Mouse (Mus musculus) intestine, embryonic 15.5 days (tissue): ENCODE measurements around the gene Surf4. TPM values are rescaled to one million over a fixed set of nuclear protein-coding genes. Genes with fewer than 3 reads are reported as not detected.

Experiments used
- ATAC-seq: fragments of 200-750 bp; cut with Nextera tagmentation; 2 replicates; pipeline ENCODE4 v1.8.0; 2017; ENCODE audit warnings: moderate TSS enrichment, moderate library complexity
- H3K27ac ChIP-seq: fragments of 300-500 bp; sonication (generic); 2 replicates; pipeline ENCODE4 v1.5.1; 2015; ENCODE audit warnings: mild to moderate bottlenecking, inconsistent platforms
- H3K27me3 ChIP-seq: fragments of 300-500 bp; sonication (generic); replicated peaks from 2 replicates; pipeline ENCODE4 v1.6.1; 2015; ENCODE audit warnings: inconsistent platforms
- H3K36me3 ChIP-seq: fragments of 300-500 bp; sonication (generic); 2 replicates; pipeline ENCODE4 v1.6.1; 2015; ENCODE audit warnings: inconsistent platforms
- H3K4me1 ChIP-seq: fragments of 300-500 bp; sonication (generic); replicated peaks from 2 replicates; pipeline ENCODE4 v1.6.1; 2015; ENCODE audit warnings: inconsistent platforms
- H3K4me2 ChIP-seq: fragments of 300-500 bp; sonication (generic); replicated peaks from 2 replicates; pipeline ENCODE4 v1.6.1; 2015; ENCODE audit warnings: mild to moderate bottlenecking, inconsistent platforms
- H3K4me3 ChIP-seq: fragments of 300-500 bp; sonication (generic); replicated peaks from 2 replicates; pipeline ENCODE4 v1.5.1; 2015; ENCODE audit warnings: inconsistent platforms
- H3K9ac ChIP-seq: fragments of 300-500 bp; sonication (generic); 2 replicates; pipeline ENCODE4 v1.6.1; 2015; ENCODE audit warnings: inconsistent platforms
- H3K9me3 ChIP-seq: fragments of 300-500 bp; sonication (generic); 2 replicates; pipeline ENCODE4 v1.6.1; 2016; ENCODE audit warnings: inconsistent platforms
- WGBS: fragments of 180-500 bp; shearing (Covaris S2); methylation state at CpG from one replicate; pipeline ENCODE4 v1.1.7; 2015; 5-methylcytosine and 5-hydroxymethylcytosine counted together
- polyA plus RNA-seq: library from polyadenylated mRNA; unstranded; fragments of >200 nt; fragmentation: Nextera tagmentation; extraction: Ambion mirVana; gene quantifications from 2 replicates; pipeline ENCODE4 v1.2.1, GENCODE M21; 2015

Gene Surf4
- polyA plus RNA-seq, 1 experiment from 2014 or later = 241 TPM

- Histone ChIP-seq H3K36me3 (peaks cover 67% of the 10 kb centered on the region), H3K4me2 (no peak overlapping the region), H3K27me3 (no peaks in the 10 kb centered on the region), H3K4me1 (peaks cover 18% of the 10 kb centered on the region), H3K4me3 (no peak overlapping the region), H3K9me3 (no peaks in the 10 kb centered on the region), H3K27ac (no peak overlapping the region), H3K9ac (no peak overlapping the region)
- ATAC-seq = no peak
- 83% methylated on average over 6 of the region's 6 CpGs for whole genome bisulfite sequencing
These were observed 13.4 kb downstream of the Surf4 start for GRCm38 (mm10) chr2:26920190-26920855.

- no peak overlapping the region for H3K4me2 ChIP-seq
- no peaks in the 10 kb centered on the region for H3K9me3 ChIP-seq
- WGBS = 87% methylated on average over 3 of the region's 3 CpGs
- no peak for ATAC-seq
- H3K27me3 ChIP-seq = no peaks in the 10 kb centered on the region
- peaks cover 23% of the 10 kb centered on the region for H3K4me1 ChIP-seq
- H3K27ac ChIP-seq = no peak overlapping the region
- H3K9ac ChIP-seq = no peak overlapping the region
- H3K36me3 ChIP-seq = peaks cover 61% of the 10 kb centered on the region
- H3K4me3 ChIP-seq = no peak overlapping the region
These were observed 14.0 kb downstream of the Surf4 start for GRCm38 (mm10) chr2:26919684-26920083.

- H3K9ac ChIP-seq = peak overlapping the region; percentile 64
- H3K4me3 ChIP-seq = peak overlapping the region; percentile 57
- WGBS = 2% methylated on average over 13 of the region's 13 CpGs
- peaks cover 30% of the 10 kb centered on the region for H3K4me1 ChIP-seq
- H3K4me2 ChIP-seq = peak overlapping the region; percentile 89
- peak overlapping the region; percentile 73 for H3K27ac ChIP-seq
- ATAC-seq = no peak
- H3K27me3 ChIP-seq = no peaks in the 10 kb centered on the region
- no peaks in the 10 kb centered on the region for H3K9me3 ChIP-seq
- peaks cover 45% of the 10 kb centered on the region for H3K36me3 ChIP-seq
These were observed 17.0 kb downstream of the Surf4 start for GRCm38 (mm10) chr2:26916738-26917137.

DNA sequence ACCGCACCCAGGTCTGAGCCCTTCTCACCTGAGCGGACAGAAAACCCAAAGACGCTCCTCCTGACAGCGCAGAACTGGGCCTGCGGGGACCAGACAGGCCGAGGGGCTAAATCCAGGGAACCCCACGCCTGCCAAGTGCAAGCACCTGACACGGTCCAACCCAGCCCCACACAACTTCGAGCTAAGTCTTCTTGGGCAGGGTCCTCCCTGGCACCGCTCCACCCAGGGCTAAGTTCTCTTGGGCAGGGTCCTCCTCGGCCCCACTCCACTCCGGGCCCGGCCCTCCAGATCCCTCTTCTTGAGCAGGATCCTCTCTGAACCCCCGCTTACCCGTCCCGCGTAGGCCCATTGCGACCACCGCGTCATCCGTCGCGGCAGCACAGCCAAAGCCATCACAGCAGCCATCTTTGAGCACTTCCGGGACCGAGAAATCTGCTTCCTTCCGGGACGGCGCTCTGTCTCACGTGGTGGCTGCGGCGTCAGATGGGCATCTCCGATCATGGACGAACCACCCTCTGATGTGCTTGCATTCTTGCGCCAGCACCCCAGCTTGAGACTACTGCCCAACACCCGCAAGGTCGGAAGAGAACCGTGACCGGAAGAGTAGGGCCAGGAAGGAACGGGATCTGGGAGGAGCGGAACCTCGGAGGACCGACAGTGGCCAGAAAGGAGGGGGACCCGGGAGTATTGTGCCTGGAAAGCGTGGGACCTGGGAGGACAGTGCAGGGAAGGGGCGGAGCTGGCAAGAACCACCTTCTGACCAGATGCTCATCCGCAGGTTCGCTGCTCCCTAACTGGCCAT lies 17.6 kb downstream of the Surf4 start, which contains the start of the genes Surf2 and Surf1:
Gene Surf2, plus strand, starts transcription at position 441 of the 802 bp plus-strand sequence.
Gene Surf1, minus strand, starts transcription at position 604 of the 802 bp plus-strand sequence.
- peak within 1 kb of the TSS; percentile 57 for H3K4me3 ChIP-seq
- H3K4me2 ChIP-seq = peak within 1 kb of the TSS; percentile 89
- peaks cover 32% of the 10 kb centered on the region for H3K4me1 ChIP-seq
- ATAC-seq = peak; percentile 83
- 1% methylated on average over 47 of the region's 47 CpGs for WGBS
- H3K36me3 ChIP-seq = peaks cover 39% of the 10 kb centered on the region
- peak within 1 kb of the TSS; percentile 64 for H3K9ac ChIP-seq
- H3K9me3 ChIP-seq = no peaks in the 10 kb centered on the region
- no peaks in the 10 kb centered on the region for H3K27me3 ChIP-seq
- peak within 1 kb of the TSS; percentile 73 for H3K27ac ChIP-seq

DNA sequence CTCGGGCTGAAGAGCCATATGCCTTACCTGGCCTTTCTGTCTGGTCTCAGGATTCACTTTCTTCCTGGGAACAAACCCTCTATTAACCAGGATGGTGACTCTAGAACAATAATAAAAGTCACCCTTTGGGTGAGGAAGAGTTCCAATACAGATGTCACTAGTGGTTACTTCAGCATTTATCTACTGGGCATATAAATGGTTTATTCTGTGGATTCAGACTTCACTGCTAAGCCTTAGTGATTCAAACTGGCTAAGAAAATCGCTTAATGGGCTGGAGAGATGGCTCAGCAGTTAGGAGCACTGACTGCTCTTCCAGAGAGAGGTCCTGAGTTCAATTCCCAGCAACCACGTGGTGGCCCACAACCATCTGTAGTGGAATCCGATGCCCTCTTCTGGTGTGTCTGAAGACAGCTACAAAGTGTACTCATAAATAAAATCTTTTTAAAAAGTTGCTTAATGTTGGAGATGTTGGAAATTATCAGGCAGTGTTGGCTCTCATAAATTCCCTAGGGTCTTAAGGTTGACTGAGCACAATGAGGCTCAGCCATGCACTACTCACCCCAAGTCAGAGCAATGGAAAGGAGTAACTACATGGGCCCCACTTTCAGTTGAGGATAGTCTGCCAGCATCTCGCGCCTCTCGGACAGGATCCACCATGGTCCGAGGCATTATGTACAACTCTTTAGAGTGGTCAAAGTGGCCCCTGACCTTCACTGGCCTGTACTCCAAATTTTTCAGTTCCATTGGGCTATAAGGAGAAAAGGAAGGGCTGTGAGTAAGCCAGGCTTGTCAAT lies 19.4 kb downstream of the Surf4 start:
- 64% methylated on average over 8 of the region's 8 CpGs for WGBS
- H3K4me3 ChIP-seq = no peak overlapping the region
- H3K4me1 ChIP-seq = peaks cover 32% of the 10 kb centered on the region
- no peaks in the 10 kb centered on the region for H3K9me3 ChIP-seq
- peak overlapping the region; percentile 89; the same call in 1 of the 2 replicates for H3K4me2 ChIP-seq
- no peak for ATAC-seq
- H3K27ac ChIP-seq = no peak overlapping the region
- no peak overlapping the region for H3K9ac ChIP-seq
- peaks cover 23% of the 10 kb centered on the region for H3K36me3 ChIP-seq
- no peaks in the 10 kb centered on the region for H3K27me3 ChIP-seq

- Histone ChIP-seq H3K4me3 (no peak overlapping the region), H3K9me3 (no peaks in the 10 kb centered on the region), H3K4me1 (peaks cover 39% of the 10 kb centered on the region), H3K9ac (no peak overlapping the region), H3K4me2 (no peak overlapping the region), H3K36me3 (peaks cover 18% of the 10 kb centered on the region), H3K27me3 (no peaks in the 10 kb centered on the region), H3K27ac (no peak overlapping the region)
- ATAC-seq = no peak
- 85% methylated on average over 17 of the region's 17 CpGs for WGBS
These were observed 20.1 kb downstream of the Surf4 start for GRCm38 (mm10) chr2:26913416-26914147.

DNA sequence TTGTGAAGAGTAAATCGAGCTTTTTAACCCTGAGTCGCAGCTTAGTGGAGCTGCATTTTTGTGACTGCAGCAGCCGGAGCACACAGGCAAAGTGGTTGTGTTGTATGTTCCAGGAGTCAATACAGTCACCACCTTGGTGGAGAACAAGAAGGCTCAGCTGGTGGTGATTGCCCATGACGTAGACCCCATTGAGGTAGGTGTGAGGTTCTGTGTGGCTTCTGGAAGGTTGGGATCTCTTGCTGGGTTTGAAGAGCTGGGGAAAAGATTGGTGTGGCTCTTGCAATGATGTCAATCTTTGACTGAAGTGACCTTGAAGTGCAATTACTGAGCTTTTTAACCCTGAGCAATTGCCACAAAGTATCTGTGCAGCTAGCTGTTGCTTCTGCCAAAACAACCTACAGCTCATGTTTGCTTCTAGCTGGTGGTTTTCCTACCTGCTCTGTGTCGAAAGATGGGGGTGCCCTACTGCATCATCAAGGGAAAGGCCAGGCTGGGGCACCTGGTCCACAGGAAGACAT lies 21.4 kb downstream of the Surf4 start:
- peaks cover 35% of the 10 kb centered on the region for H3K4me1 ChIP-seq
- no peak for ATAC-seq
- H3K9me3 ChIP-seq = no peaks in the 10 kb centered on the region
- peak overlapping the region; percentile 81 for H3K9ac ChIP-seq
- peaks cover 18% of the 10 kb centered on the region for H3K36me3 ChIP-seq
- H3K4me3 ChIP-seq = peak overlapping the region; percentile 60
- H3K4me2 ChIP-seq = peak overlapping the region; percentile 84
- no peaks in the 10 kb centered on the region for H3K27me3 ChIP-seq
- WGBS = 58% methylated on average over 5 of the region's 5 CpGs
- H3K27ac ChIP-seq = no peak overlapping the region

DNA sequence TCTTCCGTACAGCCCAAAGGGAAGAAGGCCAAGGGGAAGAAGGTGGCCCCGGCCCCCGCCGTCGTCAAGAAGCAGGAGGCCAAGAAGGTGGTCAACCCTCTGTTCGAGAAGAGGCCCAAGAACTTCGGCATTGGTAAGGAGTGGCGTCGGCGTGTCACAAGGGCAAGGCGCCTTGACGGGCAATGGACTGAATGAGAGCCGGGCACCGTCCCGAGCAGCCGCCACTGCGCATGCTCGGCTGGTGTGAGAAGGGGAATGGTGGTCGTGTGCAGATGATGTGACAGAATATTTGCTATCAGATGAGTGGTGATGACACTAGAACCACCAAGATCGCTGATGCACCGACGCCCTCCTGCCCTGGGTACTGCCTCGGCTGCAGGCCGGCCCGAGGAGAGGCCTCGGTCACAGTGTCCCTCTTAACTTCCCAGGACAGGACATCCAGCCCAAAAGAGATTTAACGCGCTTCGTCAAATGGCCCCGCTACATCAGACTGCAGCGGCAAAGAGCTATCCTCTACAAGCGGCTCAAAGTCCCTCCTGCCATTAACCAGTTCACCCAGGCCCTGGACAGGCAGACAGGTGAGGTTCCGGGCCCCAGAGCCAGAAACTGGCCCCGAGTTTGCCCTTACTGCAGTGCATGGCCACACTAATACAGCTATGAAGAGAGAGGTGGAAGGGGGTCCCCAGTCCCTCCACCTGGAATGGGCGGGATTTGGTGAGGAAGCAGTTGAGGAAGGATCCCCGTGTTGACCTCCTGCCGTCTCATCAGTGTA lies 22.5 kb downstream of the Surf4 start:
- Histone ChIP-seq H3K27ac (peak overlapping the region; percentile 88), H3K9ac (peak overlapping the region; percentile 81), H3K9me3 (no peaks in the 10 kb centered on the region), H3K27me3 (no peaks in the 10 kb centered on the region), H3K4me2 (peak overlapping the region; percentile 84), H3K4me3 (peak overlapping the region; percentile 60), H3K4me1 (peaks cover 31% of the 10 kb centered on the region), H3K36me3 (peaks cover 27% of the 10 kb centered on the region)
- 2% methylated on average over 37 of the region's 37 CpGs for WGBS
- peak; percentile 29 for ATAC-seq

DNA sequence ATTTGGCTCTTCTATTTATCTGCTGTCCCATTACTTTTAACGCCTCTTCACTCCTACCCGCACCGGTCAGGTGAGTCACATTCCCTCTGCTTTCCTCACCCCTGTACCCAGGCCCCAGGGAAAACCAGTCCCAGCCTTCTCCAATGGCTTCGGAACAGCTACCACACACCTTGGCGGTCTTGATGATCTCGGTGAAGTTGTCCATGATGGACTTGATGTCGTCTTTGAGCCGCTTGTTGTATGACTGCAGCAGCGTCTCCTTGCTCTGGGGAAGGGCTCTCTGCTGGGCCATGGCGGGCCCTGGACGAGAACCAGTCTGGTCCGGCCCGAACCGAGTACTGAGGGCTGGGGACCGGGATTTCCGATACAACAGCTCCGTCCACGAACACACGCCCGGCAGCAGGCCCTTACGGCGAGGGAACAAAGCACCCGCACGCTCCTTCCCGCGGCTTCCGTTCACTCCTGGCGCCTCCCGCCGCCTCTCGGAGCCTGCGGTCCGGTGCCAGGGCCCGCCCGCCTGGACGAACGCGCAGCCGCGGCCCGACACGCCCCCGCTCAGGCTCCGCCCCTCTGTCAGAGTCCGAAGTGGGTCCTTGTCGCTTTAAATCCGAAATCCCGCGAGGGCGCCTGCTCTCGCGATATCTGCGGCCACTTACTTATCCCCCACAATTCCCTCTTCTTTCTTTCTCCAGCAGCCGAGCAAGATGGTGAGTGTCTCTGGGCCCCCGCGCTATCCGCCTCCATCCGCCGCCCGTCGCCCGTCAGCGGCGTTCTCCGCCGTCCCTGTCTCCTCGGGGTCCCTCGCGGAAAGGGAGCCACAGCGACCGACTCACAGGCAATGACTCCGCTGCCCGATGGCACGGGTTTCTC lies 23.4 kb downstream of the Surf4 start, which contains the start of the genes Med22 and Rpl7a:
Gene Med22, minus strand, starts transcription at position 554 of the 870 bp plus-strand sequence.
Gene Rpl7a, plus strand, starts transcription at position 641 of the 870 bp plus-strand sequence.
- H3K4me1 ChIP-seq = peaks cover 27% of the 10 kb centered on the region
- ATAC-seq = peak; percentile 96
- peak within 1 kb of the TSS; percentile 81 for H3K9ac ChIP-seq
- peak within 1 kb of the TSS; percentile 60 for H3K4me3 ChIP-seq
- H3K27ac ChIP-seq = peak within 1 kb of the TSS; percentile 88
- 0% methylated on average over 73 of the region's 74 CpGs for WGBS
- peak within 1 kb of the TSS; percentile 84 for H3K4me2 ChIP-seq
- no peaks in the 10 kb centered on the region for H3K27me3 ChIP-seq
- H3K9me3 ChIP-seq = no peaks in the 10 kb centered on the region
- peaks cover 30% of the 10 kb centered on the region for H3K36me3 ChIP-seq

DNA sequence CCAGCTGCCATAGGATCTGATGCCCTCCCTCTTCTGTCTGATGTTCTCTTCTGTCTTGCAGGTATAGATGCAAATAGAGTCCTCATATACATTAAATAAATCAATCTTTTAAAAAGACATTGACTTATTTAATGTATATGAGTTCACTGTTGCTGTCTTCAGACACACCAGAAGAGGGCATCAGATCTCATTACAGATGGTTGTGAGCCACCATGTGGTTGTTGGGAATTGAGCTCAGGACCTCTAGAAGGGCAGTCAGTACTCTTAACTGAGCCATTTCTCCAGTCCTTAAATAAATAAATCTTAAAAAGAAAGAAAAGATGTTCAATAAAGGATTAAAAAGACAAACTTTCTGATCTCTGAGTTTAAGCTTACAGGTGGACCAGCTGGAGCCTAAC lies 24.3 kb downstream of the Surf4 start:
- Histone ChIP-seq H3K9me3 (no peaks in the 10 kb centered on the region), H3K36me3 (peaks cover 30% of the 10 kb centered on the region), H3K4me3 (peak overlapping the region; percentile 60), H3K4me2 (peak overlapping the region; percentile 60), H3K27ac (peak overlapping the region; percentile 81; the same call in 1 of the 2 replicates), H3K4me1 (peaks cover 22% of the 10 kb centered on the region), H3K27me3 (no peaks in the 10 kb centered on the region), H3K9ac (peak overlapping the region; percentile 63)
- no peak for ATAC-seq
